Comparison of ENCODE assay signal across 27 mouse cellular contexts in the genomic region with DNA sequence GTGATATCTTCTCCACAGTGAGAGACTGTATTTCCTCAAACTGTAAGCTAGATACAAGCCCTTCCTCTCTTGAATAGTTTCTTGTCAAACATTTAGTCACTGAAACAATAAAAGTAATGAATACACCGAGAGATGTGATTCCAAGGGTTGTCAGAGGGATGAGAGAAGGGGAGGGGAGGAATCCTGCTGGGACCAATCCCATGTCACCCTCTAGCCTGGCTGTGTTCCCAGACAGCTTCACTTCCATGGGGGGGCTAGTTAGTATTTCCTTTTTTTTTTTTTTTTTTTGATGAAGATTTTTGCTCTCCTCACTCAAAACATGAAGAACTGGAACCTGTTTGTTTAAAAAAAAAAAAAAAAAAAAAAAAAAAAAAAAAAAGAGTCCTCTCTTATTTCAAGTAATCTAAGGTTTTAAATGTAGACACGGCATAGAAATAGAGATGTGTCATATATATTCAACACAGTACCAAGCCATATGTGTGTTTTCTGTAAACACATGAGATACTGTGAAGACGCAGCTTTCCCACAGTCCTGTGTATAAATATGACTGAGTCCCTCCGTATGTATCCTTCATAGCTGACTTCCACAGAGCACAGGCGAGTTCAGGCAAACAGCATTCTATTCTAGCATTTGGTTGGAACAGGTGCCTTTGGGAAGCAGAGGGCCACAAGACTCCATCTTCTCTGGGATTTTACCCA. TPM values are rescaled to one million over a fixed set of nuclear protein-coding genes. Genes with fewer than 3 reads are reported as not detected.
DNase-seq lines count a peak whose midpoint lies in the region; ATAC-seq and TF ChIP-seq lines count a peak whose summit lies in the region.
"Had no signal": no experiment of that assay in that cellular context is flagged by ENCODE, and none has a peak within 500 bp of the region (broad histone marks: within the 10 kb centered on the region; RNA-seq: fewer than 3 reads in every experiment).

No protein-coding gene starts in this region.

- no peak overlapping the region for H3K4me3 ChIP-seq in forebrain, embryonic 13.5 days
- no peak overlapping the region for H3K4me3 ChIP-seq in forebrain, embryonic 11.5 days (ENCODE audit: low read depth, low read length)
- H3K4me3 ChIP-seq in kidney, postnatal 0 days (replicated peaks; ENCODE audit: low read depth, low read length), result no peak overlapping the region
- H3K4me3 ChIP-seq in midbrain, postnatal 0 days (ENCODE audit: low read depth, low read length), result no peak overlapping the region
- no peak overlapping the region for H3K4me3 ChIP-seq in midbrain, embryonic 13.5 days (replicated peaks)
- H3K4me3 ChIP-seq in limb, embryonic 10.5 days, result no peak overlapping the region
- H3K4me3 ChIP-seq: embryonic facial prominence, embryonic 13.5 days; heart, embryonic 13.5 days; hindbrain, embryonic 15.5 days; neural tube, embryonic 15.5 days had no signal

- no peak for DNase-seq in forebrain, embryonic 11.5 days (ENCODE audit: low spot score)
- peak; percentile 16 for DNase-seq in kidney, postnatal 0 days (ENCODE audit: low spot score)
- no peak for DNase-seq in kidney, adult 9 months
- DNase-seq in midbrain, postnatal 0 days (ENCODE audit: low spot score), result peak; percentile 33
- no peak for DNase-seq in limb, embryonic 10.5 days (ENCODE audit: low spot score)
- DNase-seq: adrenal gland, adult 8-10 months; cerebellum, adult 11-12 months; cerebellum, adult 9-11 months; gastrocnemius, postnatal 10 days; heart, postnatal 10 days; kidney, adult 18-20 months; kidney, postnatal 4 days; liver; midbrain, embryonic 14.5 days; right cerebral cortex, adult 18-20 months; spleen, adult 18-20 months; thymus, postnatal 14 days had no signal

- no peaks in the 10 kb centered on the region for H3K27me3 ChIP-seq in forebrain, embryonic 13.5 days
- H3K27me3 ChIP-seq in forebrain, embryonic 11.5 days (ENCODE audit: control insufficient read depth, insufficient read depth, low read length), result no peaks in the 10 kb centered on the region
- no peaks in the 10 kb centered on the region for H3K27me3 ChIP-seq in kidney, postnatal 0 days (ENCODE audit: insufficient read depth, low read length)
- no peaks in the 10 kb centered on the region for H3K27me3 ChIP-seq in midbrain, postnatal 0 days (ENCODE audit: insufficient read depth, low read length)
- peaks cover 42% of the 10 kb centered on the region for H3K27me3 ChIP-seq in midbrain, embryonic 13.5 days
- no peaks in the 10 kb centered on the region for H3K27me3 ChIP-seq in limb, embryonic 10.5 days (ENCODE audit: low read depth, poor library complexity, severe bottlenecking)
- H3K27me3 ChIP-seq: CH12.LX; embryonic facial prominence, embryonic 13.5 days; heart, embryonic 13.5 days; hindbrain, embryonic 15.5 days; neural tube, embryonic 15.5 days had no signal

- H3K9me3 ChIP-seq in forebrain, embryonic 13.5 days (replicated peaks), result no peaks in the 10 kb centered on the region; the same call in 1 of the 2 replicates
- H3K9me3 ChIP-seq in forebrain, embryonic 11.5 days (ENCODE audit: control insufficient read depth, low read length), result no peaks in the 10 kb centered on the region
- no peaks in the 10 kb centered on the region for H3K9me3 ChIP-seq in kidney, postnatal 0 days (replicated peaks; ENCODE audit: low read length)
- H3K9me3 ChIP-seq in midbrain, postnatal 0 days (ENCODE audit: low read length), result no peaks in the 10 kb centered on the region
- no peaks in the 10 kb centered on the region; the same call in 1 of the 2 replicates for H3K9me3 ChIP-seq in midbrain, embryonic 13.5 days
- no peaks in the 10 kb centered on the region for H3K9me3 ChIP-seq in limb, embryonic 10.5 days (replicated peaks)
- H3K9me3 ChIP-seq: embryonic facial prominence, embryonic 13.5 days; hindbrain, embryonic 15.5 days; neural tube, embryonic 15.5 days had no signal

- H3K4me2 ChIP-seq in forebrain, embryonic 13.5 days, result no peak overlapping the region
- no peak overlapping the region for H3K4me2 ChIP-seq in forebrain, embryonic 11.5 days (ENCODE audit: low read depth, low read length, severe bottlenecking)
- no peak overlapping the region for H3K4me2 ChIP-seq in kidney, postnatal 0 days (ENCODE audit: low read length)
- no peak overlapping the region for H3K4me2 ChIP-seq in midbrain, postnatal 0 days (ENCODE audit: low read depth, low read length, poor library complexity, severe bottlenecking)
- H3K4me2 ChIP-seq in midbrain, embryonic 13.5 days (replicated peaks), result no peak overlapping the region
- H3K4me2 ChIP-seq: embryonic facial prominence, embryonic 13.5 days; heart, embryonic 13.5 days; hindbrain, embryonic 15.5 days; neural tube, embryonic 15.5 days had no signal

- H3K27ac ChIP-seq in forebrain, embryonic 13.5 days, result no peak overlapping the region
- H3K27ac ChIP-seq in forebrain, embryonic 11.5 days (ENCODE audit: low read depth, low read length), result no peak overlapping the region
- no peak overlapping the region for H3K27ac ChIP-seq in kidney, postnatal 0 days
- no peak overlapping the region for H3K27ac ChIP-seq in midbrain, postnatal 0 days (ENCODE audit: low read depth, low read length)
- H3K27ac ChIP-seq in midbrain, embryonic 13.5 days, result no peak overlapping the region
- H3K27ac ChIP-seq in limb, embryonic 10.5 days, result no peak overlapping the region
- H3K27ac ChIP-seq: embryonic facial prominence, embryonic 13.5 days; heart, embryonic 13.5 days; hindbrain, embryonic 15.5 days; liver, embryonic 14.5 days; macrophage; neural tube, embryonic 15.5 days had no signal

- 78% methylated on average over 5 of the region's 5 CpGs for WGBS in forebrain, embryonic 13.5 days
- WGBS in forebrain, embryonic 11.5 days, result 88% methylated on average over 5 of the region's 5 CpGs
- WGBS in kidney, postnatal 0 days, result 78% methylated on average over 5 of the region's 5 CpGs
- 82% methylated on average over 5 of the region's 5 CpGs for WGBS in midbrain, postnatal 0 days
- WGBS in midbrain, embryonic 13.5 days, result 82% methylated on average over 5 of the region's 5 CpGs
- 85% methylated on average over 5 of the region's 5 CpGs for WGBS in limb, embryonic 10.5 days

- peaks cover 8% of the 10 kb centered on the region; the same call in 1 of the 2 replicates for H3K4me1 ChIP-seq in forebrain, embryonic 13.5 days
- peaks cover 3% of the 10 kb centered on the region; the same call in 1 of the 2 replicates for H3K4me1 ChIP-seq in forebrain, embryonic 11.5 days (replicated peaks; ENCODE audit: control insufficient read depth, insufficient read depth, low read length)
- no peaks in the 10 kb centered on the region for H3K4me1 ChIP-seq in kidney, postnatal 0 days (replicated peaks; ENCODE audit: insufficient read depth, low read length)
- H3K4me1 ChIP-seq in midbrain, postnatal 0 days (ENCODE audit: insufficient read depth, low read length), result peaks cover 3% of the 10 kb centered on the region; the same call in 1 of the 2 replicates
- peaks cover 12% of the 10 kb centered on the region for H3K4me1 ChIP-seq in midbrain, embryonic 13.5 days (replicated peaks)
- peaks cover 16% of the 10 kb centered on the region for H3K4me1 ChIP-seq in limb, embryonic 10.5 days
- H3K4me1 ChIP-seq: embryonic facial prominence, embryonic 13.5 days; heart, embryonic 13.5 days had no signal

- peak; percentile 51; the same call in 1 of the 2 replicates for ATAC-seq in forebrain, embryonic 13.5 days
- no peak for ATAC-seq in forebrain, embryonic 11.5 days (replicated peaks; ENCODE audit: low FRiP score)
- ATAC-seq in kidney, postnatal 0 days (replicated peaks; ENCODE audit: low FRiP score, low read depth), result no peak
- no peak for ATAC-seq in midbrain, postnatal 0 days (ENCODE audit: low FRiP score)
- ATAC-seq in midbrain, embryonic 13.5 days, result no peak
- ATAC-seq: activated CD4-positive, CD25-positive, alpha-beta regulatory T cell, adult 4 months had no signal

- no peak overlapping the region for H3K9ac ChIP-seq in forebrain, embryonic 13.5 days
- H3K9ac ChIP-seq in forebrain, embryonic 11.5 days (ENCODE audit: low read length), result no peak overlapping the region
- H3K9ac ChIP-seq in kidney, postnatal 0 days (ENCODE audit: low read depth, low read length), result no peak overlapping the region
- no peak overlapping the region for H3K9ac ChIP-seq in midbrain, postnatal 0 days (replicated peaks; ENCODE audit: low read length, poor library complexity, severe bottlenecking)
- H3K9ac ChIP-seq in midbrain, embryonic 13.5 days (replicated peaks), result no peak overlapping the region
- H3K9ac ChIP-seq: embryonic facial prominence, embryonic 13.5 days; heart, embryonic 13.5 days; hindbrain, embryonic 15.5 days; liver, embryonic 14.5 days; neural tube, embryonic 15.5 days had no signal

- H3K36me3 ChIP-seq in forebrain, embryonic 13.5 days (ENCODE audit: poor library complexity, severe bottlenecking), result no peaks in the 10 kb centered on the region
- no peaks in the 10 kb centered on the region for H3K36me3 ChIP-seq in forebrain, embryonic 11.5 days (ENCODE audit: control insufficient read depth, insufficient read depth, low read length)
- no peaks in the 10 kb centered on the region for H3K36me3 ChIP-seq in kidney, postnatal 0 days (ENCODE audit: insufficient read depth, low read length)
- no peaks in the 10 kb centered on the region for H3K36me3 ChIP-seq in midbrain, postnatal 0 days (ENCODE audit: insufficient read depth, low read length)
- no peaks in the 10 kb centered on the region for H3K36me3 ChIP-seq in midbrain, embryonic 13.5 days
- H3K36me3 ChIP-seq in limb, embryonic 10.5 days, result no peaks in the 10 kb centered on the region
- H3K36me3 ChIP-seq: embryonic facial prominence, embryonic 13.5 days; heart, embryonic 13.5 days; hindbrain, embryonic 15.5 days; neural tube, embryonic 15.5 days had no signal

- TF ChIP-seq CTCF in kidney, postnatal 0 days (IDR thresholded peaks at IDR 0.05; ENCODE audit: low read depth), result no peak
- TF ChIP-seq CTCF in midbrain, postnatal 0 days (IDR thresholded peaks at IDR 0.05), result no peak

RNA-seq across cellular contexts. Expression of gene Agap1, which starts 51.9 kb away (rescaled TPM):
- 22.7 and 25.4 TPM in 2 replicates for polyA plus RNA-seq in forebrain, embryonic 13.5 days (2015; fragmentation: Nextera tagmentation; extraction: Ambion mirVana)
- 35.2 and 36.1 TPM in 2 replicates for polyA plus RNA-seq in forebrain, embryonic 11.5 days (2014; fragmentation: Nextera tagmentation; extraction: Ambion mirVana)
- polyA plus RNA-seq in kidney, postnatal 0 days (2015; fragmentation: Nextera tagmentation; extraction: Ambion mirVana), result 8.5 and 8.7 TPM in 2 replicates
- total RNA-seq in midbrain, postnatal 0 days (2014; rRNA removed), result 175 and 187 TPM in 2 replicates
- polyA plus RNA-seq in midbrain, postnatal 0 days (2015; fragmentation: Nextera tagmentation; extraction: Ambion mirVana), result 40.4 and 45.9 TPM in 2 replicates
- polyA plus RNA-seq in midbrain, embryonic 13.5 days (2015; fragmentation: Nextera tagmentation; extraction: Ambion mirVana), result 41.4 and 50.2 TPM in 2 replicates
- 12.2 and 14.0 TPM in 2 replicates for polyA plus RNA-seq in limb, embryonic 10.5 days (2016; fragmentation: Nextera tagmentation; extraction: Ambion mirVana)
- total RNA-seq: CH12.LX had no signal

Comparison
In these comparisons a context has a peak if more than half of its experiments do, and no peak if none do; other contexts are left out.
1. DNase-seq: peak in kidney, postnatal 0 days (single experiment) and midbrain, postnatal 0 days (single experiment); none in forebrain, embryonic 11.5 days (single experiment), kidney, adult 9 months (single experiment) and limb, embryonic 10.5 days (single experiment).